Mouse (Mus musculus) right cerebral cortex, postnatal 25 days (tissue): ENCODE measurements around the gene Tmem63b.

Experiments used
- DNase-seq: peaks from one replicate; pipeline ENCODE4 v3.0.0; 2022

Tmem63b gene

DNA sequence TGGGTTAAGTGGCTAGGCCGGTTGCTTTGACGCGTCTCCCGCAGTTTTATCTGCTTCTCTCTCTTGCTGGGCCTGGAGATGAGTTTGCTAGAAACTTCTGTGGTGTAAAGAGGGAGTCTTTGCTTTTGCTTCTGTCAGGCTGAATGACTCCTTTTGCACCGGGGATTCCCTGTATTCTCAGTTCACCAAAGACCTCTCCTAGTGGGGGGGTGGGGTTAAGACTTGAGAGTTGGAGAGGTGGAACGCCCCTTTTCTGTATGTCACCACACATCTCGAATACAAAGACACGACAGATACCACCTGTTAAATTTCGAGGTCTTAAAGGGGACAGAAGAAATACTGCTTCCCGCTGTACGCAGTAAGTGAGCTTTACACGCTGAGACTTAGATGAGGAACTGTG, at the start of gene Tmem63b:
Gene Tmem63b, minus strand, starts transcription at position 190 of the 400 bp plus-strand sequence.
- no peak for DNase-seq

DNA sequence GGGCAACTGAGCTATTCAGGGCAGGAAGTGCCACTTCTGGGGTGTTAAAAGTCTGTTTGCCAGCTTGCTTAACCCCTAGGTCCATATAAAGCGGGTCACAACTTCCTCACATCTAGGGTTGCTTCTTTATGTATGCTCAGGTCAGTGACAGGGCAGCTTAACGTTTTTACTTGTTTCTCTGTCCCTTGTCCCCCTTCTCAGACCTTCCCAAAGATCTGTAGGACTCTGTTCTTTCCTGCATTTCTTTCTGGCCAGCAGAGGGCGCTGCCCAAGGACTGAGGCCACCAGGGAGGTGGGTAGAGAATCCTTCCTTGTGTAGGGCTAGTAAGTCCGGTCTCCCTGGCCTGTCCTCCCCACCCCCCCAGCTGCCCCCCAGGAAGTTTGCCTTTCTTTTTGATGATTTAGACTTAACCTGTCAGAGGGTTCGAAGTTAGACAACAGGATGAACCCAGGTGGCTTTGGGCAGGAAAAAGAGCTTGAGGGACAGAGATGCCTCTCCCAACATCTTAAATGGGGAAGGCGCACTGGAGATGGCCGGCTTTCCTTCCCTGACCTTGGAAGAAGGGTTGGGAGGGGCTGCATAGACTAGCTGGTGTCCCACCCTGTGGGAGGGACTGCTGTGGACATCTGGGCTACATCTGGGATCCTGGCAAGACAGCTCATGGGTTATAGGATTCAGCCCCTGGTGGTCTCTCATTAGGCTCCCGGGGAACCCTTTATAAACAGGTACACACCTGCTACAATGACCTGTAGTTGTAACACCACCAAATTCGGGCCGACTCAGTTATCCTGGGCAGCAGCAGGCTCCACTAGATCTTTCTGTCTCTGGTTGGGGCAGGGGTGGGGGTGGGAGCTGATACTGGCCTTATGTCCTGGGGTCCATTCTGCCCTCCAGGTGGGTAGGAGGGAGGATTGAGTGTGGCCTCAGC, 48.9 kb upstream of the Tmem63b start:
- DNase-seq, result peak; percentile 83

- no peak for DNase-seq
These were observed 48.2 kb upstream of the Tmem63b start for GRCm38 (mm10) chr17:45734881-45735280.

GRCm38 (mm10) chr17:45734333-45734732, 47.6 kb upstream of the Tmem63b start:
- DNase-seq, result no peak

- peak; percentile 79 for DNase-seq
These were observed 47.1 kb upstream of the Tmem63b start, which contains the start of gene 1600014C23Rik for GRCm38 (mm10) chr17:45733735-45734301. 1600014C23Rik (minus strand) TSS chr17:45733844.

- peak; percentile 37 for DNase-seq
These were observed 46.5 kb upstream of the Tmem63b start for GRCm38 (mm10) chr17:45733038-45733734.

DNA sequence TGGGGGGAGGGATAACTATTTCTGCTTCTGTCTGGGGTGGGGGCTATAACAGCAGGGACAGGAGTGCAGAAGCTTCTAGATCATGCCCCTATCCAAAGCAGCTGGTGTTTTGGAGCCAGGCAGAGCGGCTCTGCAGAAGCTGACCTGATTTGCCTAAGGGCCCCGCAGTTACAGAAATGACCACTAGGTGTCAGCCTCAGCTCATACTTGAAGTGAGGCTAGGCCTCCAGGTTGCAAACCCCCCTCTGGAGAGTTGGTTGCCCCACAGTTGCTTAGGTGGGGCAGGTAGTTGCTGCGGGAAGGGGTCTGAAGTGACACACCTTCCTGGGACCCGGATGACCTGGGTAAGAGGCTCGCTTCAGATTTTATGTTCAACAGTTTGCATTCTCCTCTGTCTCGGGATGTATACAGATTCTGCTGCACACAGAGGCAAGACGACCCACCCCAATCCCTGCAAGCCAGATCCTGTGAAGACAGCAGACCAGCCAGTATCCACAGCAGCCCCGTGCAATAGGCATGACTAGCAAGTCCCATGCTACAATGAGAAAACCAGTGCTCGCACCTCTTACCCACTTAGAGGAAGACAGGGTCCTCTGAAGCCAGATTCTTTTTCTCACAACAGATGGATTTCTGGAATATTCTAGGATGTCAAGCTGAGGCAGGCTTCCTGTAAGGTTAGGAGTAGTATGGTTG, 44.6 kb upstream of the Tmem63b start:
- DNase-seq, result peak; percentile 82

DNA sequence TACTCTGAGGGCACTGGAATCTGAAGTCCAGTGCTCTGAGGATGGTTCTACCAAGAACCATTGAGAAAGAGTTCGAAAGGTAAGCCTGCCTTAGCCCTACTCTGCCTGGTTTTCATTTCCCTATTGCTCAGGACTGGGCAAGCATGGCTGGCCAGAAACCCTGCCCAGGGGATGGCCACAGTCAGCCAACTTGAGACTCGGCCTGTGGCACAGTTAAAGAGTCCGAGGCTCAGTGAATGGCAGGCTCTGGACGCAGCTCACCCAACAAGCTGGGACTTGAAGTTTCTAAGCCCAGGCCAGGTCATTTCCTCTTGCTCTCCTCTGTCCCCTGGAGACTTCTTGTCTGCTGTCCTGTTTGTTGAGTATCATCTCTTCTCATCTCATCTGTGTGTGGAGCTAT, 44.0 kb upstream of the Tmem63b start:
- no peak for DNase-seq

GRCm38 (mm10) chr17:45729387-45729786, 42.7 kb upstream of the Tmem63b start:
- DNase-seq, result no peak

DNA sequence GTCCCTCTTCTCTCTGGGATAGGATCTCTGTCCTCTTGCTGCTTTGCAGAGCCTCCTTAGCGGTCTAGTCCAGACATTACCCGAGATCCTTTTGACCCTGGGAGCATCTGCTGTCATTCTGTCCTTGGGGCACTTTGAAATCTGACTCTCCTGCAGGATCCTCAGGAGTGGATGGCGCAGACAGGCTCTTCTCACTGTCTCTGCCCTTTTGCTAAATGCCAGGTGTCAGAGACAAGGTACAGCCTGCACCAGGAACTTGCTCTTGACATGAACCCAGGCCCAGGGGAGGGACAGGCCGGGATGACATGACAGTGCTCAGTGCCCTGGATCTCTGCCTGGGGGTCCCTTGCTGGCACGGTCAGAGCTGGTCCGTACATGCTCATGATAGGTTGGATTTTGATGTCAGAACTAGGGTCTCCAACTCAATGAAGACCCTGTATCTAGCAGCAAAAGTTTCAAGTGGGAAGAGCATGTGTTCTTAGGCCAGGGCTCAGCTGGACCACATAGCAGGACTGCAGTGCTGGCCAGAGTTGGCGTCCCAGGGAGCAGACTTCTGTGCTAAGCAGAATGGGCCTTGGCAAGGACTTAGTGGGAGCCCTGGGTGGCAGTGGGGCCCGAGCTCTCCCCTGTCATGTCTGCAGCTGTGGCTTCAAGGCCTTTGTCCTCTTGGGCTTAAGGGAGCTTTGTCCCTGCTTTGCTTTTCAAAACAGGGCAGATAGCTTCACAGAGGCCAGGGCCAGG, 41.4 kb upstream of the Tmem63b start:
- DNase-seq, result no peak

DNA sequence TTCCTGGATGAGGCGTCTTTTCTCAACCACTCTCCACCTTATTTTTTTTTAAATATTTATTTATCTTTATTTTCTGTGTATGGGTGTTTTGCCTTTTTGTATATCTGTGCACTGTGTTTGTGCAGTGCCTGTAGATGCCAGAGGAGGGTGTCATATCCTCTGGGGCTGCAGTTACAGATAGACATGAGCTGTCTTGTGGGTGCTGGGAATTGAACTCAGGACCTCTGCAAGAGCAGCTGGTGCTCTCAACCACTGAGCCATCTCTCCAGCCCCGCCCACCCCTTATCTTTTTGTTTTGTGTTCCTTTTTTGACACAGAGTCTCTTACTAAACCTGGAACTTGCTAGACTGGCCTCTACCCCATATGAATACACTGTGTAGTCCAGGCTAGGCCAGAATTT, 40.8 kb upstream of the Tmem63b start:
- no peak for DNase-seq

GRCm38 (mm10) chr17:45726249-45726648, 39.5 kb upstream of the Tmem63b start:
- DNase-seq, result no peak

GRCm38 (mm10) chr17:45724574-45724921, 37.8 kb upstream of the Tmem63b start:
- DNase-seq, result no peak

DNA sequence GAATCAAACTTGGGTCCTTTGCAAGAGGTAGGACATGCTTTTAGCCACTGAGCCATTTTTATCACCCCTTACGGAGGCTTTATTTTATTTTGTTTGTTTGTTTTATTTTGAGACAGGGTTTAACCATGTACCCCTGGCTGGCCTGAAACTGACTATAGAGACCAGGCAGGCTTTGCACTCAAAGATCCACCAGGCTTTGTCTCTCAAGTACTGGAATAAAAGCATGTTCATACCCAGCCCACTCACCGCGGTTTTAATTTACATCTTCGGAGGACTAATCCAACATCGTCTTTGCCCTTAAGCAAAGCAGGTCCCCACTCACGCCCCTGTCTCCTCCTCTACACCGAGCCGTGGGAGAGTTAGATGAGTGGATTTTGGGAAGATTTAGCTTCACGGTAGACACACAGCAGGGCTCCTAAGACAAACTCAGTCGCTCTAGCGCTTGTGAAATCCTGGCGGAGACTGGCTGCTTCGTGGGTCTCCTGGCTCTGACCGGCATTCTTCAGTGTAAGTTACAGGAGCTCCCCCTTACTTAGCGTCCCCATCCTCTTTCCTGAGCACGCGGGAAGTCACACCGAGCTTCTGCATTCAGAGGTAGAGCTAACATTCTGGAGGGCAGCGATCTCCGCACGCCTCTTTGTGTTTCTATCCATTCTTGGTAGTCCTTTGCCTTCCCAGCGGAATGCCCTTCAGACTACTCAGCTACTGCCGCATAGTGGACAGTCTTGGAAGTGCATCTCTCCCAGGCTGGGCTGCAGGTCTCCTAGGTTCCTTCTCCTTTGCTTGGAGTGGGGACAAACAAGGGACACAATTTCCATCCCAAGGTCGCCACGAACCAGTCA, 37.2 kb upstream of the Tmem63b start:
- peak; percentile 82 for DNase-seq

DNA sequence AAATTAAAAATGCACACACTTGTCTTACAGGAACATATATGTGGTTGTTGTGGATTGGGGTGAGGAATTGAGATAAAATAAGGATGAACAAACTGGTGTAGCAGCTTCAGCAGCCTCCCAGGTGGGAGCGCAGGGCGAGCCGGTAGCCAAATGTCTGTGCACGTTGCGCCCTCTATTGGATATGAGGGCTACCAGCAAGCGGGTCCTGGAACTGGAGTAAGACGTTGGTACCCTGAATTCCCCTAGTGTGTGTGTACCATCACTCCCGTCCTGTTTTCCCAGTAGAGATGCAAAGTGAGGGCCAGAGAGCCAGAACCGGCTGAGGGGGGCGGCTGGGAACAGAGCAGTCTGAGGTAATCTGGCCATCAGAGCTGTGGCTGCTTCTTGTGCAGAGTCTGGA, 31.6 kb upstream of the Tmem63b start:
- DNase-seq, result peak; percentile 79

DNA sequence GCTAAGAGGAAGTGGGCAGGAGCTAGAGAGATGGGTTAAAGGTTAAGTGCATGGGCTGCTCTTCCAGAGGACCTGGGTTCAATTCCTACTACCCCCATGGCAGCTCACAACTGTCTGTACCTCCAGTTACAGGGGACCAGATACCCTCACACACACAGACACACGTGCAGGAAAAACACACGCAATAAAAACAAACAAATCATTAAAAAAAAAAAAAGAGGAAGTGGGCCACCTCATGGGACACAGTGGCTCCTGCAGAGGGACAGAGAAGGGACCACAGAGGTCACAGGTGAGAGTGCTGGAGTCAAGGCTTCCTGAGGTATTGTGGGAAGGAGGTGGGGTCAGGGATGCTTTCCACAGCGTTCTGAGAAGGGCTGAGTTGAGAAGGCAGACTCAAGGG, 24.8 kb upstream of the Tmem63b start:
- DNase-seq, result no peak

- DNase-seq, result no peak
These were observed 23.7 kb upstream of the Tmem63b start for GRCm38 (mm10) chr17:45710407-45710806.

- DNase-seq, result no peak
These were observed 23.1 kb upstream of the Tmem63b start for GRCm38 (mm10) chr17:45709829-45710228.

DNA sequence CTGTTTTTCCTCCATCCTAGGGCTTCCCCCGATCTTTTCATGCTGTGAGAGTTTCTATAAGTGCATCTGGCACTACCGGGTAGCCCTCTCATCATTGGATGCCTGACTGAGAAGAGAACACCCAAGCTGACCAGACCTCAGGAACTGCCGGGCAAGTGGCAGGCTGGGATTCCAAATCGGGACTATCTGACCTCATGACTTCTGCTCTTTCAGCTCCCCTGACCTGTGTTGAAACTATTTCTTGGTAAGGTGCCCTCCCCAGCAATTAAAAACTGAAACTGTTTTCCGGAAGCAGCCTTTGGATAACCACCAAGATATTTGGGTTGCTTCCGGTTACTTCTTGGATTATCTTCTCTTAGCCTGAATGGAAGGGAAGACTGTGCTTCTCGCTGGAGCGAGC, 21.5 kb upstream of the Tmem63b start:
- DNase-seq, result no peak

- no peak for DNase-seq
These were observed 20.7 kb upstream of the Tmem63b start for GRCm38 (mm10) chr17:45707376-45707775.

GRCm38 (mm10) chr17:45706796-45707195, 20.1 kb upstream of the Tmem63b start:
- no peak for DNase-seq
